Mouse (Mus musculus) ES-E14 (cell line): Measurements from ENCODE around the gene Dnajb14.

Source experiments
- CHD2 ChIP-seq: IDR thresholded peaks from 2 replicates; pipeline ENCODE4 v1.6.1; 2014; ENCODE audit warnings: mild to moderate bottlenecking, low read depth, low read length, inconsistent platforms
- HCFC1 ChIP-seq: IDR thresholded peaks from 2 replicates; pipeline ENCODE4 v1.6.1; 2012; ENCODE audit warnings: low read length, inconsistent platforms, borderline replicate concordance; ENCODE audit not compliant: insufficient read depth
- MAFK ChIP-seq: IDR thresholded peaks from 2 replicates; pipeline ENCODE4 v1.6.1; 2014; ENCODE audit warnings: mild to moderate bottlenecking, low read depth, low read length, inconsistent platforms; ENCODE audit not compliant: insufficient read depth
- ZC3H11A ChIP-seq: IDR thresholded peaks from 2 replicates; pipeline ENCODE4 v1.6.1; 2012; ENCODE audit warnings: low read depth, mild to moderate bottlenecking, inconsistent platforms, low read length, borderline replicate concordance
- ZNF384 ChIP-seq: IDR thresholded peaks from 2 replicates; pipeline ENCODE4 v1.6.1; 2012; ENCODE audit warnings: low read depth, low read length, inconsistent platforms

DNA sequence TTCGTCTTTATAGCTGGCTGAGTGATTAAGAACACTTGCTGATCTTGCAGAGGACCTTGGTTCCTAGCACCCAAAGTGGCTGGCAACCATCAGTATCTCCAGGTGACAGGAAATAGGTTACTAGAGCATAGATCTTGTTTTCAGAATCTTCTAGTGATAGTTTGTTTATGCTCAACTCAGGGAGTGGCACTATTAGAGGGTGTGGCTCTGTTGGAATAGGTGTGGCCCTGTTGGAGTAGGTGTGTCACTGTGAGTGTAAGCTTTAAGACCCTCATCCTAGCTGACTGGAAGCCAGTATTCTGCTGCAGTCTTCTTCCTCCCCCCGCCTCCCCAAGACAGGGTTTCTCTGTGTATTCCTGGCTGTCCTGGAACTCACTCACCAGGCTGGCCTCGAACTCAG, 23.2 kb upstream of the Dnajb14 start:
- TF ChIP-seq MAFK (no peak), CHD2 (no peak), HCFC1 (no peak), ZC3H11A (no peak), ZNF384 (no peak)
